19 mouse cellular contexts compared by ENCODE assay signal in genomic region chr3:88181374-88181773, GRCm38 (mm10). TPM values are rescaled to one million over a fixed set of nuclear protein-coding genes. Genes with fewer than 3 reads are reported as not detected.
A peak's percentile ranks its signal among the peaks of the same experiment; 100 is the strongest.
DNase-seq lines count a peak whose midpoint lies in the region; ATAC-seq and TF ChIP-seq lines count a peak whose summit lies in the region.
"Had no signal": no experiment of that assay in that cellular context is flagged by ENCODE, and none has a peak within 500 bp of the region (broad histone marks: within the 10 kb centered on the region; RNA-seq: fewer than 3 reads in every experiment).

No protein-coding gene starts in this region.

- H3K9ac ChIP-seq in forebrain, embryonic 15.5 days (replicated peaks), result no peak overlapping the region
- no peak overlapping the region for H3K9ac ChIP-seq in kidney, embryonic 14.5 days (ENCODE audit: low read depth, low read length)
- no peak overlapping the region for H3K9ac ChIP-seq in midbrain, postnatal 0 days (replicated peaks; ENCODE audit: low read length, poor library complexity, severe bottlenecking)
- H3K9ac ChIP-seq: embryonic facial prominence, embryonic 12.5 days; hindbrain, embryonic 12.5 days; liver, embryonic 13.5 days; midbrain, embryonic 12.5 days had no signal

- no peaks in the 10 kb centered on the region for H3K9me3 ChIP-seq in forebrain, embryonic 15.5 days
- no peaks in the 10 kb centered on the region for H3K9me3 ChIP-seq in forebrain, embryonic 10.5 days
- no peaks in the 10 kb centered on the region for H3K9me3 ChIP-seq in kidney, embryonic 14.5 days (ENCODE audit: control insufficient read depth, low read length)
- H3K9me3 ChIP-seq in midbrain, postnatal 0 days (ENCODE audit: low read length), result no peaks in the 10 kb centered on the region
- H3K9me3 ChIP-seq: embryonic facial prominence, embryonic 12.5 days; hindbrain, embryonic 12.5 days; limb, embryonic 10.5 days; liver, embryonic 13.5 days; midbrain, embryonic 12.5 days had no signal

- WGBS in forebrain, embryonic 15.5 days, result 50% methylated on average over 4 of the region's 4 CpGs
- WGBS in forebrain, embryonic 10.5 days, result 66% methylated on average over 4 of the region's 4 CpGs
- 62% methylated on average over 4 of the region's 4 CpGs for WGBS in kidney, embryonic 14.5 days
- WGBS in midbrain, postnatal 0 days, result 51% methylated on average over 4 of the region's 4 CpGs

- peaks cover 6% of the 10 kb centered on the region for H3K4me1 ChIP-seq in forebrain, embryonic 15.5 days
- peaks cover 11% of the 10 kb centered on the region for H3K4me1 ChIP-seq in forebrain, embryonic 10.5 days
- H3K4me1 ChIP-seq in kidney, embryonic 14.5 days (ENCODE audit: control insufficient read depth, insufficient read depth, low read length), result 0 out of 2 replicates have a peak, but pooled peaks cover 3% of the 10 kb centered on the region
- H3K4me1 ChIP-seq in midbrain, postnatal 0 days (ENCODE audit: insufficient read depth, low read length), result no peaks in the 10 kb centered on the region
- H3K4me1 ChIP-seq: embryonic facial prominence, embryonic 12.5 days had no signal

- H3K4me3 ChIP-seq in forebrain, embryonic 15.5 days, result no peak overlapping the region
- no peak overlapping the region for H3K4me3 ChIP-seq in forebrain, embryonic 10.5 days
- H3K4me3 ChIP-seq in kidney, embryonic 14.5 days (ENCODE audit: low read length), result no peak overlapping the region
- H3K4me3 ChIP-seq in midbrain, postnatal 0 days (ENCODE audit: low read depth, low read length), result no peak overlapping the region
- H3K4me3 ChIP-seq: embryonic facial prominence, embryonic 12.5 days; hindbrain, embryonic 12.5 days; limb, embryonic 10.5 days; liver, embryonic 13.5 days; midbrain, embryonic 12.5 days had no signal

- H3K4me2 ChIP-seq in forebrain, embryonic 15.5 days (replicated peaks), result no peak overlapping the region
- no peak overlapping the region for H3K4me2 ChIP-seq in kidney, embryonic 14.5 days (replicated peaks; ENCODE audit: low read depth, low read length)
- no peak overlapping the region for H3K4me2 ChIP-seq in midbrain, postnatal 0 days (ENCODE audit: low read depth, low read length, poor library complexity, severe bottlenecking)
- H3K4me2 ChIP-seq: embryonic facial prominence, embryonic 12.5 days; hindbrain, embryonic 12.5 days; liver, embryonic 13.5 days; midbrain, embryonic 12.5 days had no signal

- H3K27ac ChIP-seq in forebrain, embryonic 15.5 days (replicated peaks), result 0 out of 2 replicates have a peak overlapping the region, but pooled peaks have one; percentile 3
- no peak overlapping the region for H3K27ac ChIP-seq in forebrain, embryonic 10.5 days
- H3K27ac ChIP-seq in kidney, embryonic 14.5 days (ENCODE audit: low read depth, low read length), result no peak overlapping the region
- H3K27ac ChIP-seq in midbrain, postnatal 0 days (ENCODE audit: low read depth, low read length), result no peak overlapping the region
- H3K27ac ChIP-seq: embryonic facial prominence, embryonic 12.5 days; hindbrain, embryonic 12.5 days; limb, embryonic 10.5 days; liver, embryonic 13.5 days; midbrain, embryonic 12.5 days had no signal

- no peaks in the 10 kb centered on the region for H3K36me3 ChIP-seq in forebrain, embryonic 15.5 days
- H3K36me3 ChIP-seq in forebrain, embryonic 10.5 days (replicated peaks), result no peaks in the 10 kb centered on the region
- no peaks in the 10 kb centered on the region for H3K36me3 ChIP-seq in kidney, embryonic 14.5 days (ENCODE audit: control insufficient read depth, insufficient read depth, low read length)
- H3K36me3 ChIP-seq in midbrain, postnatal 0 days (ENCODE audit: insufficient read depth, low read length), result no peaks in the 10 kb centered on the region
- H3K36me3 ChIP-seq: embryonic facial prominence, embryonic 12.5 days; hindbrain, embryonic 12.5 days; limb, embryonic 10.5 days; liver, embryonic 13.5 days; midbrain, embryonic 12.5 days had no signal

- H3K27me3 ChIP-seq in forebrain, embryonic 15.5 days, result no peaks in the 10 kb centered on the region
- peaks cover 24% of the 10 kb centered on the region; the same call in 1 of the 2 replicates for H3K27me3 ChIP-seq in forebrain, embryonic 10.5 days (ENCODE audit: poor library complexity, severe bottlenecking)
- H3K27me3 ChIP-seq in kidney, embryonic 14.5 days (ENCODE audit: control insufficient read depth, insufficient read depth, low read length), result peaks cover 8% of the 10 kb centered on the region
- no peaks in the 10 kb centered on the region for H3K27me3 ChIP-seq in midbrain, postnatal 0 days (ENCODE audit: insufficient read depth, low read length)

- no peak for ATAC-seq in forebrain, embryonic 15.5 days (replicated peaks)
- no peak for ATAC-seq in megakaryocyte-erythroid progenitor cell, adult 5-6 weeks (replicated peaks; ENCODE audit: low FRiP score, low TSS enrichment, poor library complexity, severe bottlenecking)
- no peak for ATAC-seq in kidney, embryonic 14.5 days (ENCODE audit: low FRiP score, low TSS enrichment)
- ATAC-seq in midbrain, postnatal 0 days (ENCODE audit: low FRiP score), result no peak
- ATAC-seq: intestine, embryonic 16.5 days had no signal

- no peak for TF ChIP-seq CTCF in midbrain, postnatal 0 days (IDR thresholded peaks at IDR 0.05)

- DNase-seq in forebrain, embryonic 10.5 days (ENCODE audit: extremely low spot score, low spot score), result no peak
- DNase-seq in Muller cell, postnatal 12 days (ENCODE audit: inconsistent ontology term), result peak; percentile 66
- DNase-seq in cerebellum, adult 8-10 months, result peak; percentile 67
- DNase-seq in layer of hippocampus, adult 8-10 months (ENCODE audit: low spot score in 2 of 2), result peak; percentile 76 to 79
- DNase-seq in midbrain, postnatal 0 days (ENCODE audit: low spot score), result no peak
- DNase-seq: adrenal gland, postnatal 25 days; B cell, adult 2 months; gastrocnemius, postnatal 36 days; kidney, postnatal 36 days; liver, embryonic 13.5 days; lung, postnatal 10 days had no signal

RNA-seq across cellular contexts. Expression of gene Mef2d, which starts 39.2 kb away (rescaled TPM):
- 20.1 and 21.3 TPM in 2 replicates for polyA plus RNA-seq in forebrain, embryonic 15.5 days (2015; fragmentation: Nextera tagmentation; extraction: Ambion mirVana)
- polyA plus RNA-seq in forebrain, embryonic 10.5 days (2016; fragmentation: Nextera tagmentation; extraction: Ambion mirVana), result 9.4 and 11.1 TPM in 2 replicates
- total RNA-seq in layer of hippocampus, adult 8-10 months (2022), result 100 to 1,000 TPM; 189 to 206 (median 196) TPM
- 91.9 and 97.4 TPM in 2 replicates for total RNA-seq in megakaryocyte-erythroid progenitor cell, adult 5-6 weeks (2014; fragmentation: Nextera tagmentation)
- 19.7 and 50.5 TPM in 2 replicates for total RNA-seq in megakaryocyte-erythroid progenitor cell, adult 5-6 weeks (2017)
- 12.6 and 21.8 TPM in 2 replicates for polyA plus RNA-seq in kidney, embryonic 14.5 days (2014; fragmentation: Nextera tagmentation; extraction: Ambion mirVana)
- 45.5 and 59.6 TPM in 2 replicates for total RNA-seq in midbrain, postnatal 0 days (2014; rRNA removed)
- 21.5 and 26.1 TPM in 2 replicates for polyA plus RNA-seq in midbrain, postnatal 0 days (2015; fragmentation: Nextera tagmentation; extraction: Ambion mirVana)

Comparison
In these comparisons a context has a peak if more than half of its experiments do, and no peak if none do; other contexts are left out.
1. DNase-seq: peak in Muller cell, postnatal 12 days (single experiment), cerebellum, adult 8-10 months (single experiment) and layer of hippocampus, adult 8-10 months (2 of 2); none in forebrain, embryonic 10.5 days (single experiment) and midbrain, postnatal 0 days (single experiment).